Mouse (Mus musculus) gastrocnemius, adult 2 months (tissue): Measurements from ENCODE around the gene Hlf. TPM values are rescaled to one million over a fixed set of nuclear protein-coding genes. Genes with fewer than 3 reads are reported as not detected.

ENCODE experiments used
- DNase-seq: peaks from one replicate; pipeline ENCODE4 v3.0.0; 2022
- H3K27ac ChIP-seq: fragments of 200-600 bp; 2 replicates; pipeline ENCODE4 v1.8.1; 2022; ENCODE audit warnings: mild to moderate bottlenecking
- H3K4me3 ChIP-seq: fragments of 200-600 bp; 2 replicates; pipeline ENCODE4 v1.8.1; 2022; ENCODE audit warnings: mild to moderate bottlenecking, moderate library complexity
- CTCF ChIP-seq: fragments of 200-600 bp; IDR thresholded peaks from 2 replicates; pipeline ENCODE4 v1.8.1; 2022; ENCODE audit warnings: antibody characterized with exemption, mild to moderate bottlenecking, moderate library complexity
- intact Hi-C: fragments of 180-260 bp; cut with DNase I; formaldehyde crosslinking; loops from one replicate; pipeline ENCODE4 v1.15.1; 2025
- total RNA-seq, 2 experiments: library from RNA; stranded (reverse); gene quantifications; 2 replicates each; pipeline ENCODE4 v1.2.3; 2021

Hlf gene
- total RNA-seq, 2 experiments from 2014 or later = 3.7 to 8.3 TPM

GRCm38 (mm10) chr11:90367894-90368860 is 22.5 kb downstream of the Hlf start:
- Histone ChIP-seq H3K27ac (peak overlapping the region; percentile 86), H3K4me3 (no peak overlapping the region)
- intact Hi-C loops = no loop called here
- no peak for TF ChIP-seq CTCF
- peak; percentile 21 for DNase-seq

GRCm38 (mm10) chr11:90364865-90365264 is 25.8 kb downstream of the Hlf start:
- DNase-seq = no peak
- peak overlapping the region; percentile 20; the same call in 1 of the 2 replicates for H3K27ac ChIP-seq
- intact Hi-C loops = no loop called here
- no peak overlapping the region for H3K4me3 ChIP-seq
- TF ChIP-seq CTCF = no peak

- peak; percentile 14 for DNase-seq
- H3K4me3 ChIP-seq = no peak overlapping the region
- H3K27ac ChIP-seq = no peak overlapping the region; the same call in 1 of the 2 replicates
- TF ChIP-seq CTCF = no peak
- intact Hi-C loops = loop anchor here (2.0 kb wide), 1 partner anchor 27 kb away; the partner anchor contains the start of gene Hlf
These were observed 26.7 kb downstream of the Hlf start for GRCm38 (mm10) chr11:90363821-90364497.

- TF ChIP-seq CTCF = peak; percentile 80
- DNase-seq = peak; percentile 63
- Histone ChIP-seq H3K27ac (no peak overlapping the region), H3K4me3 (no peak overlapping the region)
- intact Hi-C loops = loop anchor here (2.0 kb wide), 1 partner anchor 27 kb away; the partner anchor contains the start of gene Hlf
These were observed 27.3 kb downstream of the Hlf start for GRCm38 (mm10) chr11:90363406-90363805.

GRCm38 (mm10) chr11:90360536-90360935 is 30.2 kb downstream of the Hlf start:
- no peak overlapping the region for H3K4me3 ChIP-seq
- DNase-seq = no peak
- no peak overlapping the region for H3K27ac ChIP-seq
- no peak for TF ChIP-seq CTCF
- intact Hi-C loops = no loop called here

GRCm38 (mm10) chr11:90358063-90358462 is 32.6 kb downstream of the Hlf start:
- DNase-seq = no peak
- no peak for TF ChIP-seq CTCF
- no peak overlapping the region for H3K27ac ChIP-seq
- intact Hi-C loops = no loop called here
- H3K4me3 ChIP-seq = no peak overlapping the region

GRCm38 (mm10) chr11:90357371-90357770 is 33.3 kb downstream of the Hlf start:
- intact Hi-C loops = no loop called here
- H3K27ac ChIP-seq = no peak overlapping the region

GRCm38 (mm10) chr11:90356495-90357304 is 34.0 kb downstream of the Hlf start:
- Histone ChIP-seq H3K27ac (0 out of 2 replicates have a peak overlapping the region, but pooled peaks have one; percentile 12), H3K4me3 (no peak overlapping the region)
- intact Hi-C loops = no loop called here
- no peak for TF ChIP-seq CTCF
- DNase-seq = peak; percentile 16

More at GRCm38 (mm10) chr11:90357371-90357770, 33.3 kb downstream of the Hlf start:
- no peak for TF ChIP-seq CTCF
- no peak overlapping the region for H3K4me3 ChIP-seq
- peak; percentile 21 for DNase-seq

GRCm38 (mm10) chr11:90356036-90356435 is 34.7 kb downstream of the Hlf start:
- no peak for DNase-seq
- TF ChIP-seq CTCF = no peak
- intact Hi-C loops = no loop called here
- Histone ChIP-seq H3K4me3 (no peak overlapping the region), H3K27ac (peak overlapping the region; percentile 61; the same call in 1 of the 2 replicates)

GRCm38 (mm10) chr11:90355270-90355681 is 35.4 kb downstream of the Hlf start:
- Histone ChIP-seq H3K27ac (peak overlapping the region; percentile 61), H3K4me3 (no peak overlapping the region)
- peak; percentile 88 for DNase-seq
- no peak for TF ChIP-seq CTCF
- intact Hi-C loops = no loop called here

GRCm38 (mm10) chr11:90352696-90353095 is 38.0 kb downstream of the Hlf start:
- intact Hi-C loops = no loop called here
- Histone ChIP-seq H3K27ac (0 out of 2 replicates have a peak overlapping the region, but pooled peaks have one; percentile 12), H3K4me3 (no peak overlapping the region)
- no peak for DNase-seq
- TF ChIP-seq CTCF = no peak

- H3K4me3 ChIP-seq = no peak overlapping the region
- intact Hi-C loops = no loop called here
- TF ChIP-seq CTCF = no peak
- no peak for DNase-seq
- H3K27ac ChIP-seq = no peak overlapping the region
These were observed 40.6 kb downstream of the Hlf start for GRCm38 (mm10) chr11:90350153-90350512.
